Mouse (Mus musculus): Measurements from ENCODE around the gene Abcc1.

- TF ChIP-seq CTCF (IDR thresholded peaks at IDR 0.05) (no peak), EP300 (IDR thresholded peaks at IDR 0.05) (no peak)
These were observed 17.3 kb downstream of the Abcc1 start for GRCm38 (mm10) chr16:14378654-14379053.
